7 mouse cellular contexts compared by ENCODE assay signal in genomic region chr5:72845928-72846630, GRCm38 (mm10). TPM values are rescaled to one million over a fixed set of nuclear protein-coding genes. Genes with fewer than 3 reads are reported as not detected.
DNase-seq lines count a peak whose midpoint lies in the region; ATAC-seq and TF ChIP-seq lines count a peak whose summit lies in the region.

No protein-coding gene starts in this region.

- peaks cover under 1% of the 10 kb centered on the region; the same call in 1 of the 2 replicates for H3K9me3 ChIP-seq in forebrain, embryonic 16.5 days (ENCODE audit: control insufficient read depth, low read length)

- 52% methylated on average over 9 of the region's 9 CpGs for WGBS in forebrain, embryonic 16.5 days

- intact Hi-C loops in left cerebral cortex, postnatal 14 days (cut with DNase I), result no loop called here
- intact Hi-C loops in left cerebral cortex, adult 2 months (cut with DNase I), result no loop called here

- peak; percentile 93 for ATAC-seq in forebrain, embryonic 16.5 days

- no peak overlapping the region for H3K4me2 ChIP-seq in forebrain, embryonic 16.5 days (ENCODE audit: low read length)

- no peak overlapping the region for H3K27ac ChIP-seq in left cerebral cortex, adult 2 months
- H3K27ac ChIP-seq in forebrain, embryonic 16.5 days (ENCODE audit: low read length), result peak overlapping the region; percentile 56; the same call in 1 of the 2 replicates

- peaks cover 8% of the 10 kb centered on the region for H3K4me1 ChIP-seq in forebrain, embryonic 16.5 days (replicated peaks; ENCODE audit: control insufficient read depth, insufficient read depth, low read length)

- no peak for TF ChIP-seq CTCF in left cerebral cortex, adult 2 months (IDR thresholded peaks at IDR 0.05)

- no peaks in the 10 kb centered on the region for H3K27me3 ChIP-seq in forebrain, embryonic 16.5 days (replicated peaks; ENCODE audit: control insufficient read depth, insufficient read depth, low read length)

- H3K4me3 ChIP-seq in left cerebral cortex, adult 2 months, result no peak overlapping the region
- no peak overlapping the region for H3K4me3 ChIP-seq in forebrain, embryonic 16.5 days (replicated peaks; ENCODE audit: low read length)

- no peaks in the 10 kb centered on the region for H3K36me3 ChIP-seq in forebrain, embryonic 16.5 days (ENCODE audit: control insufficient read depth, insufficient read depth)

- DNase-seq in left cerebral cortex, postnatal 14 days (ENCODE audit: low spot score in 2 of 2), result peak; percentile 12 to 21
- DNase-seq in left cerebral cortex, adult 2 months (ENCODE audit: extremely low spot score in 1 of 2, low spot score in 2 of 2), result no peak
- peak; percentile 84 for DNase-seq in cerebellum, adult 11-12 months
- DNase-seq in layer of hippocampus, postnatal 14 days (ENCODE audit: low spot score in 2 of 2), result peak; percentile 30 to 76
- DNase-seq in thymus, postnatal 36 days, result no peak
- no peak for DNase-seq in thymus, postnatal 14 days

- no peak overlapping the region for H3K9ac ChIP-seq in forebrain, embryonic 16.5 days (replicated peaks; ENCODE audit: low read depth, low read length)

RNA-seq across cellular contexts. Expression of gene Tec, which starts 22.2 kb away (rescaled TPM):
- 1 to 10 TPM; 5.6 to 7.3 TPM for total RNA-seq in left cerebral cortex, postnatal 14 days (2021)
- total RNA-seq in left cerebral cortex, adult 2 months (2021), result 1 to 10 TPM; 3.4 to 3.8 TPM
- 2.9 and 4.9 TPM in 2 replicates for polyA plus RNA-seq in forebrain, embryonic 16.5 days (2015; fragmentation: Nextera tagmentation; extraction: Ambion mirVana)
- 1 to 10 TPM; 1.8 to 1.9 TPM for total RNA-seq in layer of hippocampus, postnatal 14 days (2021)

Comparison
In these comparisons a context has a peak if more than half of its experiments do, and no peak if none do; other contexts are left out.
1. DNase-seq: peak in left cerebral cortex, postnatal 14 days (2 of 2), cerebellum, adult 11-12 months (single experiment) and layer of hippocampus, postnatal 14 days (2 of 2); none in left cerebral cortex, adult 2 months (0 of 2), thymus, postnatal 36 days (0 of 2) and thymus, postnatal 14 days (single experiment).